Mouse (Mus musculus) heart, postnatal 0 days (tissue): Measurements from ENCODE around the gene Emp1.

Experiments used
- CTCF ChIP-seq: IDR thresholded peaks from 2 replicates; pipeline ENCODE4 v1.5.1; 2016; ENCODE audit warnings: antibody characterized with exemption, control low read depth, low read depth
- EP300 ChIP-seq: IDR thresholded peaks from 2 replicates; pipeline ENCODE4 v1.6.1; 2016; ENCODE audit warnings: antibody characterized with exemption, low read depth

DNA sequence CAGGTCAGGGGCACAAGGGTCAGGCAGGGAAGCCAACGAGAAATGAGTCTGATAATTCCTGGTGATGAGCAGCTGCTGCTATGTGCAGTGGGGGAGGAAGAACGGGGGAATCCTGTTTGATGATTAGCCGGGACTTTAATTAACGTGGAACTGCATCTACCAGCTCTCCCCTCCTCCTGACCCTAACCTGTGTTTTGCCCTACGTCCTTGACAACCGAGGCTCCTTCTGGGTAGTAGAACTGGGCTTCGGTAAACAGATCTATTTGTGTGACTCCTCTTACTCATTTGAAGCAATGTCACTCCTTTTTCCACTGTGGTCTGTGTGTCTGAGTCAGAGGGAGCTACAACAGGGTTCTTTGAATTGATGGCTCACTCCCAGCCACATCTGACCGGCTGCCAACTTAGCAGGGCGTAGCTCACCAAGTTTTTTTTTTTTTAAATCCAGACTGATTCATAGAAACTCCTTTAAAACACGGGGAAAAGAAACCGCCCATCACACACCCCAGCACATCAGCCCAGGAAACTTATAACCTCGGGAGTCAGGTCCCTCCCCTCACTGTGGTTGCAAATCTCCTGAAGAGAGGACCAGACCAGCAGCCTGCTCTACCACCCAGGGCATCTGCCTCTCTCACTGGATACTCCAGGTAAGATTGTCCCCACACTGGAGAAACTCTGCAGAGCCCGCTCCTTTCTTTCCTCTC is at the start of gene Emp1:
- no peak for TF ChIP-seq CTCF
- peak; percentile 58 for TF ChIP-seq EP300
